Mouse (Mus musculus) mouse embryonic stem cell (cell line): ENCODE results near the gene Nusap1.
"Not testable (repeated sequence)": the region's sequence is repeated elsewhere in the genome, so short reads cannot be mapped to it uniquely, and the experiment has no call there.

Experiments used
- in situ Hi-C, 2 experiments: fragments of 300-500 bp; cut with MboI; formaldehyde crosslinking; loops; 1 replicate in 1 of 2; 3 replicates in 1 of 2; pipeline ENCODE4 v1.14.3; 2019 to 2020; ENCODE audit warnings: low sequenced_read_pairs in 2 of 2, low pct_unique_long_range_greater_than_20kb in 1 of 2, mixed read lengths in 1 of 2; ENCODE audit not compliant: unreplicated experiment in 1 of 2

Gene Nusap1

GRCm38 (mm10) chr2:119621302-119621701 is 3.2 kb downstream of the Nusap1 start:
- in situ Hi-C loops = no loop called here

- in situ Hi-C loops = loop anchor here (25.0 kb wide), 1 partner anchor 301 kb away; no protein-coding TSS in a partner anchor
These were observed 18.7 kb downstream of the Nusap1 start for GRCm38 (mm10) chr2:119636781-119637180.

- in situ Hi-C loops = loop anchor here (25.0 kb wide), 1 partner anchor 296 kb away; no protein-coding TSS in a partner anchor
These were observed 23.3 kb downstream of the Nusap1 start for GRCm38 (mm10) chr2:119641214-119641912.

GRCm38 (mm10) chr2:119644254-119644653 is 26.2 kb downstream of the Nusap1 start:
- in situ Hi-C loops = loop anchor here (25.0 kb wide), 1 partner anchor 293 kb away; no protein-coding TSS in a partner anchor

- in situ Hi-C loops = no loop called here
These were observed 44.4 kb downstream of the Nusap1 start, which contains the start of gene Ndufaf1 for GRCm38 (mm10) chr2:119662220-119663182. Gene Ndufaf1 (minus strand): TSS chr2:119662827.

- in situ Hi-C loops = not testable (repeated sequence)
These were observed 47.6 kb downstream of the Nusap1 start for GRCm38 (mm10) chr2:119665744-119666143.

GRCm38 (mm10) chr2:119669010-119669409 is 50.9 kb downstream of the Nusap1 start:
- in situ Hi-C loops = no loop called here

- in situ Hi-C loops = no loop called here
These were observed 56.6 kb downstream of the Nusap1 start, which contains the start of gene Rtf1 for GRCm38 (mm10) chr2:119674525-119675214. Gene Rtf1 (plus strand): TSS chr2:119675068.

GRCm38 (mm10) chr2:119675215-119675784 is 57.2 kb downstream of the Nusap1 start:
- in situ Hi-C loops = no loop called here

- in situ Hi-C loops = no loop called here
These were observed 57.7 kb downstream of the Nusap1 start for GRCm38 (mm10) chr2:119675831-119676230.

GRCm38 (mm10) chr2:119683706-119684105 is 65.6 kb downstream of the Nusap1 start:
- in situ Hi-C loops = no loop called here

GRCm38 (mm10) chr2:119692003-119692701 is 74.1 kb downstream of the Nusap1 start:
- in situ Hi-C loops = no loop called here

- in situ Hi-C loops = no loop called here
These were observed 76.7 kb downstream of the Nusap1 start for GRCm38 (mm10) chr2:119694826-119695225.

GRCm38 (mm10) chr2:119696111-119696510 is 78.0 kb downstream of the Nusap1 start:
- in situ Hi-C loops = no loop called here

- in situ Hi-C loops = no loop called here
These were observed 80.4 kb downstream of the Nusap1 start for GRCm38 (mm10) chr2:119698472-119698871.

GRCm38 (mm10) chr2:119699962-119700361 is 81.9 kb downstream of the Nusap1 start:
- in situ Hi-C loops = no loop called here
